Mouse (Mus musculus): ENCODE results near the gene Gstm2.
"Not testable (repeated sequence)": the region's sequence is repeated elsewhere in the genome, so short reads cannot be mapped to it uniquely, and the experiment has no call there.

The Gstm2 gene

GRCm38 (mm10) chr3:107996576-107996975, 10.3 kb upstream of the Gstm2 start:
- DNase-seq (ENCODE audit: low spot score in 2 of 2): no peak

- not testable (repeated sequence) for DNase-seq (ENCODE audit: low spot score in 2 of 2)
These were observed 9.7 kb upstream of the Gstm2 start for GRCm38 (mm10) chr3:107995974-107996373.

GRCm38 (mm10) chr3:107985141-107985540, 1.1 kb downstream of the Gstm2 start:
- DNase-seq (ENCODE audit: low spot score in 2 of 2): not testable (repeated sequence)

GRCm38 (mm10) chr3:107984471-107984870, 1.8 kb downstream of the Gstm2 start:
- DNase-seq (ENCODE audit: low spot score in 2 of 2): no peak

GRCm38 (mm10) chr3:107983771-107984170, 2.5 kb downstream of the Gstm2 start:
- DNase-seq (ENCODE audit: low spot score in 2 of 2): no peak

GRCm38 (mm10) chr3:107982726-107983125, 3.5 kb downstream of the Gstm2 start:
- DNase-seq (ENCODE audit: low spot score in 2 of 2): no peak

- DNase-seq (ENCODE audit: low spot score in 2 of 2): no peak
These were observed 5.0 kb downstream of the Gstm2 start for GRCm38 (mm10) chr3:107981261-107981660.

- no peak for DNase-seq (ENCODE audit: low spot score in 2 of 2)
These were observed 8.6 kb downstream of the Gstm2 start for GRCm38 (mm10) chr3:107977691-107978090.

GRCm38 (mm10) chr3:107974237-107974636, 12.0 kb downstream of the Gstm2 start:
- DNase-seq (ENCODE audit: low spot score in 2 of 2): no peak

GRCm38 (mm10) chr3:107972070-107972469, 14.2 kb downstream of the Gstm2 start:
- DNase-seq (ENCODE audit: low spot score in 2 of 2): no peak

- DNase-seq (ENCODE audit: low spot score in 2 of 2): not testable (repeated sequence)
These were observed 15.2 kb downstream of the Gstm2 start for GRCm38 (mm10) chr3:107971101-107971500.

- DNase-seq (ENCODE audit: low spot score in 2 of 2): no peak
These were observed 17.4 kb downstream of the Gstm2 start, which contains the start of gene Gstm3 for GRCm38 (mm10) chr3:107968724-107969395. Gene Gstm3 (minus strand): TSS chr3:107969283.

- no peak for DNase-seq (ENCODE audit: low spot score in 2 of 2)
These were observed 19.6 kb downstream of the Gstm2 start for GRCm38 (mm10) chr3:107966631-107967030.

GRCm38 (mm10) chr3:107965592-107965991, 20.7 kb downstream of the Gstm2 start:
- DNase-seq (ENCODE audit: low spot score in 2 of 2): no peak

- no peak for DNase-seq (ENCODE audit: low spot score in 2 of 2)
These were observed 21.5 kb downstream of the Gstm2 start for GRCm38 (mm10) chr3:107964656-107965308.

GRCm38 (mm10) chr3:107964026-107964425, 22.2 kb downstream of the Gstm2 start:
- no peak for DNase-seq (ENCODE audit: low spot score in 2 of 2)

- DNase-seq (ENCODE audit: low spot score in 2 of 2): not testable (repeated sequence)
These were observed 31.0 kb downstream of the Gstm2 start for GRCm38 (mm10) chr3:107955260-107955659.

GRCm38 (mm10) chr3:107953906-107954305, 32.3 kb downstream of the Gstm2 start:
- DNase-seq (ENCODE audit: low spot score in 2 of 2): no peak

- peak; percentile 61 to 69 for DNase-seq (ENCODE audit: low spot score in 2 of 2)
These were observed 32.9 kb downstream of the Gstm2 start for GRCm38 (mm10) chr3:107953328-107953755.

GRCm38 (mm10) chr3:107950531-107950930, 35.7 kb downstream of the Gstm2 start:
- DNase-seq (ENCODE audit: low spot score in 2 of 2): no peak

GRCm38 (mm10) chr3:107949461-107949860, 36.8 kb downstream of the Gstm2 start:
- not testable (repeated sequence) for DNase-seq (ENCODE audit: low spot score in 2 of 2)

- no peak for DNase-seq (ENCODE audit: low spot score in 2 of 2)
These were observed 40.5 kb downstream of the Gstm2 start for GRCm38 (mm10) chr3:107945729-107946128.

Measured in urinary bladder, adult 18-20 months (tissue).